Mouse (Mus musculus): ENCODE measurements around the gene Gtf2a1l. TPM values are rescaled to one million over a fixed set of nuclear protein-coding genes. Genes with fewer than 3 reads are reported as not detected.

Gtf2a1l gene
- polyA plus RNA-seq (2014; fragmentation: Illumina TruSeq; extraction: RNeasy Lipid Tissue Mini Kit (QIAGEN cat#74804); ENCODE audit: low read depth, low replicate concordance): 315 TPM

GRCm38 (mm10) chr17:88668452-88668851 is at the start of gene Gtf2a1l:
Gene Gtf2a1l (plus strand): TSS chr17:88668660.

Other genes starting within 250 kb of the Gtf2a1l start
- gene Foxn2, start 227.9 kb upstream of the Gtf2a1l start, polyA plus RNA-seq (2014; fragmentation: Illumina TruSeq; extraction: RNeasy Lipid Tissue Mini Kit (QIAGEN cat#74804); ENCODE audit: low read depth, low replicate concordance): 10.1 TPM
- gene Ppp1r21, start 138.5 kb upstream of the Gtf2a1l start, polyA plus RNA-seq (2014; fragmentation: Illumina TruSeq; extraction: RNeasy Lipid Tissue Mini Kit (QIAGEN cat#74804); ENCODE audit: low read depth, low replicate concordance): 7.0 TPM
- gene Ston1, start 71.0 kb upstream of the Gtf2a1l start, polyA plus RNA-seq (2014; fragmentation: Illumina TruSeq; extraction: RNeasy Lipid Tissue Mini Kit (QIAGEN cat#74804); ENCODE audit: low read depth, low replicate concordance): 12.1 TPM
- 26.3 TPM for gene Lhcgr, start 123.3 kb downstream of the Gtf2a1l start, polyA plus RNA-seq (2014; fragmentation: Illumina TruSeq; extraction: RNeasy Lipid Tissue Mini Kit (QIAGEN cat#74804); ENCODE audit: low read depth, low replicate concordance)

Data from testis, adult 10 weeks (tissue).